Mouse (Mus musculus): Measurements from ENCODE around the gene Zfp445. TPM values are rescaled to one million over a fixed set of nuclear protein-coding genes. Genes with fewer than 3 reads are reported as not detected.

Zfp445 gene
- 156 and 160 TPM in 2 replicates for polyA plus RNA-seq (2012; rRNA removed)

DNA sequence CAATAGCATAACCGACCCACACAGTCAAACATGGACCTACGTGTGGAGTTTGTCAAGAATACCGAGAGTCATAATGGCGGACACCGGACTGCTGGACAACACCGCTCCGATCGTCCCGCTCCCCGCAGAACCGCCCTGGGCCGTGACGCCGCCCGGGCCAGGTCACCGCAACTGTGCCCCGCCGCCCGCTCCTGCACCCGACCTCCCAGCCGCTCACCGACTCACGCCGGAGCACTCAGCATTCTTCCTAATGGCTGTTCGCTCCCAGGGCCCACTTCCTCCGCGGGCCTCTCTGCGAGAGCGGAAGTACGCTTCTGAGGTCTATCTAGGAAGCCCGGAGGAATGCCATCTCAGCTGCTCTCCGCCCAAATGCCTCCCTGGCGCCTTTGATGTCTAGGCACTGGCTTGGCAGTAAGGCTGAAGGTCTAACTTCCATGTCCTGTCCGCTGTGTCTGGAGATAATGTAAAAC lies at the start of gene Zfp445:
Zfp445 (minus strand) TSS at position 310 of the 470 bp plus-strand sequence.
- TF ChIP-seq POLR2A (IDR thresholded peaks at IDR 0.05; ENCODE audit: borderline replicate concordance, extremely low read depth, insufficient read depth, insufficient read length, poor library complexity, severe bottlenecking) (peak; percentile 57), CTCF (IDR thresholded peaks at IDR 0.05; ENCODE audit: borderline replicate concordance, extremely low read depth, insufficient read depth, insufficient read length) (no peak)
- peak; percentile 96 for DNase-seq (ENCODE audit: low read depth)

DNA sequence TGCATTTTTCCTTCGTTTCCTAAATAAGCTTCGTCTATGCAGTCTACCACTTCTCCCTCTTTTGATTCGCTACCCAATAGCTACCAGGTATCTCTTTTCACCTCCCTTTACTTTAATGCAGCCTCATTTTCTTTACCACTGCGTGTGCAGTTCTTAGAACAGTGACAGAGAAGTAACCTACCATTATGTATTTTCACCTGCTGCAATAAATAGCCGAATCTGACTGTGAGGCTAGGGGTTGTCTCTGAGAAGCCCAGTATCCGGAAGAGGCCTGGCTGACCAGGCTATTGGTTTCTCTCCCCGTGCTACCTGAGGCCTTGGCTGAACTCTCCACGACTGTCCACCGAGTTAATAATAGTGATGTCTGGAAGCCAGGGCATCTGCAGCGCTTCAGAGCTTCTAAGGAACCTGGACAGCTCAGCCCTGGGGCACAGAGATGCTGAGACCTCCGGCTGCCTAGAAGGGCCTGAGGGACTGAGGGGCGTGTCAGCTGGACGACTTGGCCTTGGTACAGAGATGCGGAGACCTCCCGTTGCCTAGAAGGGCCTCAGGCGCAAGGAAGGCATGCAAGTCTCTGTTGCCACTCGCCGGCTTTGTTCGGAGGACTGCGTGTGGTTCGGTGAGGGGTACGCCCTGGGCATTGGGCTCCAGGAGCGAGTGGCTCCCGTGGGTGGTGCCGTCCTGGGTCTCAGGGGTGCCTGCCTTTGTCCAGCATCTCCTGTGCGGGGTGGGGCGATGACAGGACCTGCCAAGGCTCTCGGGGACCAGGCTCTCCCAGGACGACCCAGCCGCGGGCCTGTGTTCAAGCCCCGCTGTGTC lies 37.1 kb upstream of the Zfp445 start:
- TF ChIP-seq POLR2A (IDR thresholded peaks at IDR 0.05; ENCODE audit: borderline replicate concordance, extremely low read depth, insufficient read depth, insufficient read length, poor library complexity, severe bottlenecking) (peak; percentile 57; the same call in 1 of the 2 replicates), CTCF (IDR thresholded peaks at IDR 0.05; ENCODE audit: borderline replicate concordance, extremely low read depth, insufficient read depth, insufficient read length) (no peak)
- peak; percentile 96 for DNase-seq (ENCODE audit: low read depth)

DNA sequence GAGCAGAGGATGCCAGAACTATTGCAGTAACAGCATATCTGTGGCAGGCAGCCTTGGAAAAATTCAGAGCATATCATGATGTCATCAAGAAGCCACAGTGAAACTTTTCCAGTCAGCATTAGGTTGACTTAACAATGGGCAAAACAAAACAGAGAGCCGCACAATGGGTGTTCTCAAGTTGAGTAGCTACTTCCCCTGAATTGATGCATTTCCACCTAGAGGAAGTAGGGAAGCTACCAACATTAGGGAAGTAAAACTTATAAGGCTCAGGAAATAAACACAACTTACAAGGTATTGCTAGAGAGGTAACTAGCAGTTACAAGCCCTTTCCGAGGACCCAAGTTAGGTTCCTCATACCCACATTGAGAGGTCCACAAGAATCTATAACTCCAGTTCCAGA lies 35.2 kb upstream of the Zfp445 start:
- DNase-seq (ENCODE audit: low read depth) = no peak
- TF ChIP-seq POLR2A (IDR thresholded peaks at IDR 0.05; ENCODE audit: borderline replicate concordance, extremely low read depth, insufficient read depth, insufficient read length, poor library complexity, severe bottlenecking) (no peak), CTCF (IDR thresholded peaks at IDR 0.05; ENCODE audit: borderline replicate concordance, extremely low read depth, insufficient read depth, insufficient read length) (no peak)

DNA sequence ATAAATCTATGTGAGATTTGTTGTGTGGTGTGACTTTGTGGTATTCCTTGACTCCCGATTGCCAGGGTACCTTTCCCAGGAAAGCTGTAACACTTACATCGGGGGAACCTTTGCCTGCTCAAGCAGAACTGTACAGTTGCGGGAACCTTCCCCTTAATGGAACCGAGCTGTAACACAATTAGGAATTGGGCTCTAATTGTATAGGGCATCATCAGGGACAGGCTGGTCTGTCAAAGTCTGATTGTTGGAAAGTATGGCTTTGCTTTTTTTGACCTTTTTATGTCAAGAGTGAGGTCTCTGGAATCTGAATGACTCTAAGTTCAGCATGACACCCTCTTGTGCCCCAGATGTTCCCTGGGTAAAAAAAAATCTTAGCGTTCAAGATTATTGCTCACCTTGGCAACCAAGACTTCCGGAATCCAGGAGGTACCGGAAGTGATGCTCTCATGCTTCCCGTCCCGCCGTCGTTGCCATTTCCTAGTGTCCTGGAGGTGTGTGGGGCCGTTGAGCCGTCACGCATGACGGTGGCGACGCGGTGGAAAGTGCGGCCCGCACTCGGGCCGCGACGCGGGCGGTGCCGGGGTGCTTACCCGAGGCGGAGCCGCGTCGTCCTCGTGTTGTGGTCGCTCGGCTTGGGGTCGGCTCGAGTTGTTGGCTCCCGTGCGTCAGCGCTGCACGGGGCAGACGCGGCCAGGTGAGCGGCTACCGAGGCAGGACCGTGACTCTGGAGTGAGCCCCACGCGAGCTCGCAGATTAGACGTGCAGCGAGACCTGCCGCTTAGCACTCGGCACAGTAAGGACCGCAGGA lies 20.8 kb upstream of the Zfp445 start:
- no peak for TF ChIP-seq POLR2A (IDR thresholded peaks at IDR 0.05; ENCODE audit: borderline replicate concordance, extremely low read depth, insufficient read depth, insufficient read length, poor library complexity, severe bottlenecking)
- TF ChIP-seq CTCF (IDR thresholded peaks at IDR 0.05; ENCODE audit: borderline replicate concordance, extremely low read depth, insufficient read depth, insufficient read length) = no peak

DNA sequence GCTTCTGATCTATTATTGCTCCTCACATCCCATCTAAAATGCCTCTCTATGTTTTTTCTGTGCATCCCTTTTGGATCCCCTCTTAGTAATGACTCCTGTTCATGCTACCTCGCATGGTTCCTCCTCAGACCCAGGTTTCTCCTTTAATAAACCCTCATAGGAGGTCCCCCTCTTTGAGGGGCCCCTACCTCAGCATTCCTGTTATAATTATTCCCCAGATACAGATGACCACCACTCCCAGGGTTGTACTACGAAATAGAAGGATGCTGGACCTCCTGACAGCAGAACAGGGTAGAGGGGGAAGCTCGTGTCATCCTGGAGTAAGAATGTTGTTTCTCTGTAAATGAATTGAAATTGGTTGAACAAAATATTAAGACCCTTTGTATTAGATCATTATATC lies 19.6 kb upstream of the Zfp445 start, which contains the start of gene Zkscan7:
Zkscan7 (plus strand) TSS at position 301 of the 400 bp plus-strand sequence.
- no peak for TF ChIP-seq CTCF (IDR thresholded peaks at IDR 0.05; ENCODE audit: borderline replicate concordance, extremely low read depth, insufficient read depth, insufficient read length)
- TF ChIP-seq POLR2A (IDR thresholded peaks at IDR 0.05; ENCODE audit: borderline replicate concordance, extremely low read depth, insufficient read depth, insufficient read length, poor library complexity, severe bottlenecking) = no peak
- DNase-seq (ENCODE audit: low read depth) = no peak

More for the DNA sequence above, 20.8 kb upstream of the Zfp445 start:
- peak; percentile 89 for DNase-seq (ENCODE audit: low read depth)

DNA sequence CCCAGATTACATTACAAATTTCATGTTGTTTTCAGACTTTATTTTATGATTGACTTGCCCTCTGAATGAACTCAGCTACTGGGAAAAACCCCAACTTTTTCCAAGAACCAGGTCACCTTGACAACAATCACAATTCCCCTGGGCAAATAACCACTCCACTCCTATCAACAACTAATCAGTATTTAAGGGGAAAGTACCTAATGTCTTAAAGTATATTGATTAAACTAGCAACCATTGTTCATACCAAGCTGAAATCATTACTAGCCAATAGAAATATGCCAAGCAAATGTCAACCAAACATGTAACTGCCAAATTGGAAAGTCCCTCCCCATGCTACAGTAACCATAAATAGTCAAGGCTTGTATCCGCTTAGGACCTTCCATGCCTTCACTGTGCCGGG lies 9.3 kb upstream of the Zfp445 start:
- DNase-seq (ENCODE audit: low read depth) = no peak
- TF ChIP-seq POLR2A (IDR thresholded peaks at IDR 0.05; ENCODE audit: borderline replicate concordance, extremely low read depth, insufficient read depth, insufficient read length, poor library complexity, severe bottlenecking) (no peak), CTCF (IDR thresholded peaks at IDR 0.05; ENCODE audit: borderline replicate concordance, extremely low read depth, insufficient read depth, insufficient read length) (no peak)

DNA sequence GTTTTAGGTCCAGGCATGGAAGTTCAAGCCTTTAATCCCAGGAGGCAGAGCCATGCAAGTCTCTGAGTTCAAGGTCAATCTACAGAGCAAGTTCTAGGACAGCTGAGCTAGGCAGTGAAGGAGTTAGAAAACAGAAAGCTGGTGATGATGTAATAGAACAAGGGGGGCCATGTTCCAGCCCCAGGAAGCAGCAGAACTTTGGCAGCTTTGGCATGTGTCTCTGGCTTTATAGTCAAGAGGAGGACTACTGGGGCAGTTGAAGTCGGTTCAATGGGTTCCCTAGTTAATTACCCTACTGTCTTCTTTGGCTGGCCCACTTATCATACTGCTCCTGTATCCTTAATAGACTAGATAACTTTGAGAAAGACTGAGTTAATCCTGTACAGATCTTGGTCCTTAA lies 8.8 kb upstream of the Zfp445 start:
- DNase-seq (ENCODE audit: low read depth) = no peak
- no peak for TF ChIP-seq POLR2A (IDR thresholded peaks at IDR 0.05; ENCODE audit: borderline replicate concordance, extremely low read depth, insufficient read depth, insufficient read length, poor library complexity, severe bottlenecking)
- no peak for TF ChIP-seq CTCF (IDR thresholded peaks at IDR 0.05; ENCODE audit: borderline replicate concordance, extremely low read depth, insufficient read depth, insufficient read length)

DNA sequence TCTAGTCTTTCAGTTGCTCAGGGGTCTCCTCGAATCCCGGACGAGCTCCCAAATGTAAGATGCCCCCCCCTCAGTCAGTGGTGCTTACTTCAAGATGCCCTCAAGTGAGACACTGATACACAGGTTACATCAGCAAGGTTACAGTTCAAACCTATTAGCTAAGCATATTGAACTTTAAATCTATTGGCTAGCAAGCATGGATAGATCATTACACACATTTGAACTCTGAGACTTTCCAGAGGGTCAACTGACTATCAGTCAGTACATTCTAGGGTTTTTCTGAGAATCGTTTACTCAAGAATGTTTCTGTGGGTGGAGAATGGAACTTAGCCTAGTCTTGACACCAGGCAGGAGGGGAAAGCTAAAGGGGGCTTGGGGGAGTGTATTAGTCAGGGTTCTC lies 6.8 kb upstream of the Zfp445 start:
- TF ChIP-seq POLR2A (IDR thresholded peaks at IDR 0.05; ENCODE audit: borderline replicate concordance, extremely low read depth, insufficient read depth, insufficient read length, poor library complexity, severe bottlenecking) (no peak), CTCF (IDR thresholded peaks at IDR 0.05; ENCODE audit: borderline replicate concordance, extremely low read depth, insufficient read depth, insufficient read length) (no peak)
- no peak for DNase-seq (ENCODE audit: low read depth)

DNA sequence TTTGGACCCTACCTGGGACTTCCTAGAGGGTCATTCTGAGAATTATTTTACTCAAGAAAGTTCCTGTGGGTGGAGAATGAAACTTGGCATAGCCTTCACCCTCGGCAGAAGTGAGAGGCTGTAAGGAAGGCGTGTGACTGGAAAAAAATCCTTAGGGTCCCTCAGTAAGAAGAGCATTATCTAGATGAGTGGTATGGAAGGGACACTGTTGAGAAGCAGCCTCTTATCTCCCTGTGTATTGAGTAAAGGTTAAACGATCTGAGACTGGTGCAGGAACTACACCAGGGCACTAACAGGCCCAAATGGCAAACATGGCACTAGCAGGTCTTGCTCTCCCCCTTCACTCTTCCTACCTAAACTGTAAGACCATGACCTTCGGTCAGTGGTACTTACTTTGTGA lies 386 bp upstream of the Zfp445 start:
- no peak for DNase-seq (ENCODE audit: low read depth)
- TF ChIP-seq POLR2A (IDR thresholded peaks at IDR 0.05; ENCODE audit: borderline replicate concordance, extremely low read depth, insufficient read depth, insufficient read length, poor library complexity, severe bottlenecking) (no peak), CTCF (IDR thresholded peaks at IDR 0.05; ENCODE audit: borderline replicate concordance, extremely low read depth, insufficient read depth, insufficient read length) (no peak)

DNA sequence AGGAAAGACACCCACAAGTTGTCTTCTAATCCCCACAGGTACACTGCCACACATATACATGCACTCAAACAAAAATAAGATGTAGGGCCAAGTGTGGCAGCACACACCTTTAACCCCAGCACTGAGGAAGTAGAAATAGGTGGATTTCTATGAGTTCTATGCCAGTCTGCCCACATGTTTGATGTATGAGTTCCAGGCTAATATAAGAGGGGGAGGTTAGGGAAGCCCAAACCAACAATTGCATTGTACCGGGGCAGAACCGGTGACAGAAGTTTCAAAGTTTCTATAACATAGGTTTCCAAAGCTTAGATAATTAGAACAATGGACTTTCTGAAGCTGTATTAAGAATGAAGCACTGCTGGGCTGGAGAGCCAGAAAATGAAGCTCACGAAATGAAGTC lies 958 bp downstream of the Zfp445 start:
- TF ChIP-seq POLR2A (IDR thresholded peaks at IDR 0.05; ENCODE audit: borderline replicate concordance, extremely low read depth, insufficient read depth, insufficient read length, poor library complexity, severe bottlenecking) = no peak
- no peak for TF ChIP-seq CTCF (IDR thresholded peaks at IDR 0.05; ENCODE audit: borderline replicate concordance, extremely low read depth, insufficient read depth, insufficient read length)
- DNase-seq (ENCODE audit: low read depth) = no peak

DNA sequence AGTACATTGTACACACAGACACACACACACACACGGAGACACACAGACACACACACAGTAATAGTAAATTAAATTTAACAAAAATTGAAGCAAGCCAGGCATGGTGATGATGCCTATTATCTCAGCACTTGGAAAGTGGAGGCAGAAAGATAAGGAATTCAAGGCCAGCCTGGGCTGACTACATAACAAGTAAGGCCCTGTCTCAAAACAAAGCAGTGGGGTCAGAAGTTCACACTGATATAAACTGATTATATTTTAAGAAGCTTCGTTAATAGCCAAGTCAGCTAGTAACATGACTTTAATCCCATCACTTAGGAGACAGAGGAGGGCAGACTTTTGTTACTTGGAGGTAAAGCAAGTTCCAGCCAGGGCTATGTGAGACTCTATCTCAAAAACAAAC lies 2.1 kb downstream of the Zfp445 start:
- no peak for DNase-seq (ENCODE audit: low read depth)
- no peak for TF ChIP-seq CTCF (IDR thresholded peaks at IDR 0.05; ENCODE audit: borderline replicate concordance, extremely low read depth, insufficient read depth, insufficient read length)
- TF ChIP-seq POLR2A (IDR thresholded peaks at IDR 0.05; ENCODE audit: borderline replicate concordance, extremely low read depth, insufficient read depth, insufficient read length, poor library complexity, severe bottlenecking) = no peak

All from brain, embryonic 14.5 days (tissue).